ENCODE assay signal across 22 mouse cellular contexts in the genomic region with DNA sequence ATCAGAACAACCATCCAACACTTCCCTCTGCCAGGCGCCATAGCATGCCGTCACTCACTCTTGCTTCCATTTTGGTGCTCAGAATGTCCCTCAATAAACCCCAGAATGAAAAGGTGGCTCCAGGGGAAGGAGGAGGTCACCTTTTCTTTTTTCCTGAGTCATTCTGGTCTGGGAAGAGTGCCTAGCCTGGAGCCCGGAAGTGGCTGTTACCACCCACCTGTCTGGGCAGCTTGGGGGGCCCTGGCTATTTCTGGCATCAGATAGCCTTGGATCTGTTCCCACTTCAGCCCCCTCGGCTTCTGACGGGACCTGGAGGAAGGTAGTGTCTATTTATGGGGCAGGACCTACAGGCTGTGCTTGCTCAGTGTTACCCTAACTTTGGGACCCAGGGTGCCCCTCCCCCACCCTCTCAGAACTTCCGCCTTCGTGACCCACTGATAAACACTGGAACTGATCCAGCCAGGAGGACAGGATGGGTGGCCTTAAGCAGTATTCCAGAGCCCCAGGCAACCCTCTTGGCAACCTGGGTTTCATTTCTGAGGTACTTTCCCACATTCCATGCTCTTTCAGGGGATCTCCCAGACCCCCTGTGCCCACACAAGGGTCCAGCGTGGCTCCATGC. TPM values are rescaled to one million over a fixed set of nuclear protein-coding genes. Genes with fewer than 3 reads are reported as not detected.
DNase-seq lines count a peak whose midpoint lies in the region; ATAC-seq and TF ChIP-seq lines count a peak whose summit lies in the region.
"Had no signal": no experiment of that assay in that cellular context is flagged by ENCODE, and none has a peak within 500 bp of the region (broad histone marks: within the 10 kb centered on the region; RNA-seq: fewer than 3 reads in every experiment).

No protein-coding gene starts in this region.

- H3K4me3 ChIP-seq in intestine, embryonic 15.5 days (replicated peaks) = no peak overlapping the region
- H3K4me3 ChIP-seq in intestine, postnatal 0 days (ENCODE audit: low read depth, low read length) = no peak overlapping the region
- peak overlapping the region; percentile 24 to 28; a peak in 2 of 4 replicates for H3K4me3 ChIP-seq in MEL (ENCODE audit: control insufficient read depth in 1 of 2, insufficient read depth in 1 of 2, low read depth in 2 of 2, low read length in 2 of 2)
- H3K4me3 ChIP-seq in kidney, postnatal 0 days (replicated peaks; ENCODE audit: low read depth, low read length) = no peak overlapping the region
- H3K4me3 ChIP-seq: embryonic facial prominence, embryonic 12.5 days; hindbrain, embryonic 15.5 days; megakaryocyte, embryonic 14.5 days; neural tube, embryonic 12.5 days had no signal

- DNase-seq in adrenal gland, adult 2 months = peak; percentile 22
- no peak for DNase-seq in adrenal gland, postnatal 25 days
- peak; percentile 63 for DNase-seq in MEL (ENCODE audit: low read depth, low spot score)
- no peak for DNase-seq in kidney, postnatal 0 days (ENCODE audit: low spot score)
- DNase-seq in ovary, postnatal 14 days (ENCODE audit: low spot score) = no peak
- DNase-seq in embryo, embryonic 10.5 days (ENCODE audit: low spot score) = no peak
- DNase-seq: cerebellum, adult 11 months; cerebellum, postnatal 25 days; gastrocnemius, postnatal 36 days; layer of hippocampus, postnatal 36 days; left cerebral cortex, postnatal 4 days; right cerebral cortex, postnatal 25 days; thymus, postnatal 36 days had no signal

- no peak overlapping the region for H3K4me2 ChIP-seq in intestine, embryonic 15.5 days (replicated peaks)
- H3K4me2 ChIP-seq in intestine, postnatal 0 days (replicated peaks; ENCODE audit: low read depth) = no peak overlapping the region
- no peak overlapping the region for H3K4me2 ChIP-seq in kidney, postnatal 0 days (ENCODE audit: low read length)
- H3K4me2 ChIP-seq: embryonic facial prominence, embryonic 12.5 days; hindbrain, embryonic 15.5 days; liver, embryonic 11.5 days; neural tube, embryonic 12.5 days had no signal

- TF ChIP-seq POLR2A in MEL (IDR thresholded peaks at IDR 0.05; ENCODE audit: control insufficient read depth in 1 of 2, insufficient read depth in 1 of 2, low read depth in 1 of 2, low read length in 2 of 2, poor library complexity in 1 of 2) = no peak

- H3K36me3 ChIP-seq in intestine, embryonic 15.5 days = no peaks in the 10 kb centered on the region
- H3K36me3 ChIP-seq in intestine, postnatal 0 days (ENCODE audit: control insufficient read depth, insufficient read depth) = no peaks in the 10 kb centered on the region
- H3K36me3 ChIP-seq in MEL (ENCODE audit: control insufficient read depth in 1 of 2, insufficient read depth in 2 of 2, low read length in 2 of 2) = peaks cover 0 to 5% of the 10 kb centered on the region in 2 experiments; a peak in 2 of 4 replicates
- no peaks in the 10 kb centered on the region for H3K36me3 ChIP-seq in kidney, postnatal 0 days (ENCODE audit: insufficient read depth, low read length)
- H3K36me3 ChIP-seq: embryonic facial prominence, embryonic 12.5 days; hindbrain, embryonic 15.5 days; neural tube, embryonic 12.5 days had no signal

- 66% methylated on average over 8 of the region's 8 CpGs for WGBS in intestine, embryonic 15.5 days
- WGBS in intestine, postnatal 0 days = 57% methylated on average over 8 of the region's 8 CpGs
- 58% methylated on average over 8 of the region's 8 CpGs for WGBS in kidney, postnatal 0 days

- TF ChIP-seq EP300 in MEL (IDR thresholded peaks at IDR 0.05; ENCODE audit: low read depth in 1 of 2, low read length in 2 of 2) = no peak

- H3K9ac ChIP-seq in intestine, embryonic 15.5 days = no peak overlapping the region
- no peak overlapping the region for H3K9ac ChIP-seq in intestine, postnatal 0 days (ENCODE audit: low read depth, low read length)
- H3K9ac ChIP-seq in MEL (ENCODE audit: control insufficient read depth, low read depth, low read length, poor library complexity, severe bottlenecking) = peak overlapping the region; percentile 44
- H3K9ac ChIP-seq in kidney, postnatal 0 days (ENCODE audit: low read depth, low read length) = no peak overlapping the region
- H3K9ac ChIP-seq: embryonic facial prominence, embryonic 12.5 days; hindbrain, embryonic 15.5 days; neural tube, embryonic 12.5 days had no signal

- no peak for TF ChIP-seq RAD21 in MEL (IDR thresholded peaks at IDR 0.05; ENCODE audit: low read depth, low read length)

- no peaks in the 10 kb centered on the region for H3K27me3 ChIP-seq in intestine, embryonic 15.5 days (replicated peaks)
- no peaks in the 10 kb centered on the region for H3K27me3 ChIP-seq in intestine, postnatal 0 days (replicated peaks; ENCODE audit: control insufficient read depth, insufficient read depth, low read length)
- H3K27me3 ChIP-seq in MEL (ENCODE audit: control insufficient read depth in 1 of 2, insufficient read depth in 2 of 2, low read length in 2 of 2) = no peaks in the 10 kb centered on the region
- H3K27me3 ChIP-seq in kidney, postnatal 0 days (ENCODE audit: insufficient read depth, low read length) = no peaks in the 10 kb centered on the region
- H3K27me3 ChIP-seq: embryonic facial prominence, embryonic 12.5 days; hindbrain, embryonic 15.5 days; Patski had no signal

- no peaks in the 10 kb centered on the region for H3K9me3 ChIP-seq in intestine, embryonic 15.5 days
- H3K9me3 ChIP-seq in intestine, postnatal 0 days (ENCODE audit: control insufficient read depth) = no peaks in the 10 kb centered on the region
- no peaks in the 10 kb centered on the region for H3K9me3 ChIP-seq in MEL (replicated peaks; ENCODE audit: insufficient read depth, low read length)
- H3K9me3 ChIP-seq in kidney, postnatal 0 days (replicated peaks; ENCODE audit: low read length) = no peaks in the 10 kb centered on the region
- H3K9me3 ChIP-seq: hindbrain, embryonic 15.5 days; neural tube, embryonic 12.5 days had no signal

- no peaks in the 10 kb centered on the region for H3K79me2 ChIP-seq in MEL (ENCODE audit: control insufficient read depth, insufficient read depth, low read length, poor library complexity)

- 0 out of 2 replicates have a peak, but pooled peaks have one; percentile 16 for ATAC-seq in intestine, embryonic 15.5 days
- no peak for ATAC-seq in intestine, postnatal 0 days
- no peak for ATAC-seq in kidney, postnatal 0 days (replicated peaks; ENCODE audit: low FRiP score, low read depth)
- ATAC-seq: Patski had no signal

- H3K27ac ChIP-seq in intestine, embryonic 15.5 days = no peak overlapping the region
- H3K27ac ChIP-seq in intestine, postnatal 0 days (ENCODE audit: low read depth, low read length) = no peak overlapping the region
- peak overlapping the region; percentile 27; the same call in 1 of the 2 replicates for H3K27ac ChIP-seq in MEL (ENCODE audit: control insufficient read depth, low read depth, low read length)
- H3K27ac ChIP-seq in kidney, postnatal 0 days = peak overlapping the region; percentile 47
- H3K27ac ChIP-seq: embryonic facial prominence, embryonic 12.5 days; hindbrain, embryonic 15.5 days; neural tube, embryonic 12.5 days had no signal

- peaks cover 19% of the 10 kb centered on the region for H3K4me1 ChIP-seq in intestine, embryonic 15.5 days (replicated peaks)
- no peaks in the 10 kb centered on the region for H3K4me1 ChIP-seq in intestine, postnatal 0 days (replicated peaks; ENCODE audit: control insufficient read depth, insufficient read depth, low read length)
- H3K4me1 ChIP-seq in MEL (ENCODE audit: control insufficient read depth in 1 of 2, insufficient read depth in 2 of 2, low read length in 2 of 2) = peaks cover 0 to 11% of the 10 kb centered on the region in 2 experiments; a peak in 1 of 4 replicates
- H3K4me1 ChIP-seq in kidney, postnatal 0 days (replicated peaks; ENCODE audit: insufficient read depth, low read length) = peaks cover 16% of the 10 kb centered on the region
- H3K4me1 ChIP-seq: megakaryocyte, embryonic 14.5 days; neural tube, embryonic 12.5 days had no signal

- no peak for TF ChIP-seq CTCF in intestine, postnatal 0 days (IDR thresholded peaks at IDR 0.05; ENCODE audit: low read depth)
- no peak for TF ChIP-seq CTCF in MEL (IDR thresholded peaks at IDR 0.05 in 2 of 3, conservative IDR thresholded peaks at IDR 0.05 in 1 of 3; ENCODE audit: control insufficient read depth in 1 of 3, insufficient read depth in 1 of 3, low read depth in 2 of 3, low read length in 3 of 3, poor library complexity in 1 of 3, severe bottlenecking in 1 of 3)
- no peak for TF ChIP-seq CTCF in kidney, postnatal 0 days (IDR thresholded peaks at IDR 0.05; ENCODE audit: low read depth)

TF ChIP-seq in MEL, 35 proteins besides CTCF, POLR2A, EP300 and RAD21 (continues in another document):
- TF ChIP-seq ELF1 (IDR thresholded peaks at IDR 0.05; ENCODE audit: low read depth, low read length) (peak; percentile 74; the same call in 1 of the 2 replicates), MEF2A (IDR thresholded peaks at IDR 0.05; ENCODE audit: extremely low read depth, insufficient replicate concordance, low read depth, low read length, poor library complexity, severe bottlenecking) (no peak), SMC3 (IDR thresholded peaks at IDR 0.05; ENCODE audit: low read depth, low read length) (no peak), GATA1 (IDR thresholded peaks at IDR 0.05; ENCODE audit: low read depth, low read length) (peak; percentile 17; the same call in 1 of the 2 replicates), USF1 (IDR thresholded peaks at IDR 0.05; ENCODE audit: low read depth, low read length) (no peak), MAX (IDR thresholded peaks at IDR 0.05; ENCODE audit: low read length) (no peak)

RNA-seq across cellular contexts. Expression of gene Bdkrb2, which starts 8.8 kb away (rescaled TPM):
- total RNA-seq in adrenal gland, adult 2 months (2021) = 10 to 100 TPM; 12.3 to 12.4 TPM
- polyA plus RNA-seq in adrenal gland, adult 2 months (2012; rRNA removed) = 4.1 and 6.4 TPM in 2 replicates
- total RNA-seq in adrenal gland, postnatal 25 days (2021) = 9.5 and 10.8 TPM in 2 replicates
- polyA plus RNA-seq in intestine, embryonic 15.5 days (2015; fragmentation: Nextera tagmentation; extraction: Ambion mirVana) = 4.5 and 4.6 TPM in 2 replicates
- 3.8 and 4.4 TPM in 2 replicates for polyA plus RNA-seq in intestine, postnatal 0 days (2015; fragmentation: Nextera tagmentation; extraction: Ambion mirVana)
- total RNA-seq in MEL (2012; rRNA removed) = not detected in 2 replicates
- not detected for polyA plus RNA-seq in MEL (2012; ENCODE audit: insufficient read depth in 1 of 2, insufficient read length in 2 of 2, low read depth in 1 of 2, low replicate concordance in 2 of 2, missing spikeins in 1 of 2)
- polyA plus RNA-seq in kidney, postnatal 0 days (2015; fragmentation: Nextera tagmentation; extraction: Ambion mirVana) = 0.98 and 1.1 TPM in 2 replicates
- polyA plus RNA-seq: liver, embryonic 11.5 days had no signal

RNA-seq across cellular contexts. Expression of gene Bdkrb1, which starts 48.6 kb away (rescaled TPM):
- not detected for total RNA-seq in adrenal gland, adult 2 months (2021)
- 0.24 and 0.36 TPM in 2 replicates for polyA plus RNA-seq in adrenal gland, adult 2 months (2012; rRNA removed)
- not detected in 2 replicates for total RNA-seq in adrenal gland, postnatal 25 days (2021)
- polyA plus RNA-seq in intestine, embryonic 15.5 days (2015; fragmentation: Nextera tagmentation; extraction: Ambion mirVana) = 0.31 and 0.37 TPM in 2 replicates
- polyA plus RNA-seq in intestine, postnatal 0 days (2015; fragmentation: Nextera tagmentation; extraction: Ambion mirVana) = 0.40 and 0.58 TPM in 2 replicates
- total RNA-seq in MEL (2012; rRNA removed) = not detected in 2 replicates
- polyA plus RNA-seq in MEL (2012; ENCODE audit: insufficient read depth in 1 of 2, insufficient read length in 2 of 2, low read depth in 1 of 2, low replicate concordance in 2 of 2, missing spikeins in 1 of 2) = under 1 TPM in 1 of 2 experiments, not detected in 1; 0.13 TPM
- polyA plus RNA-seq in kidney, postnatal 0 days (2015; fragmentation: Nextera tagmentation; extraction: Ambion mirVana) = 0.11 TPM in 1 of 2 replicates, not detected in the other
- total RNA-seq: layer of hippocampus, postnatal 36 days; left cerebral cortex, postnatal 4 days had no signal
- polyA plus RNA-seq: embryonic facial prominence, embryonic 12.5 days; frontal cortex, adult 2 months; neural tube, embryonic 12.5 days had no signal

Comparison
In these comparisons a context has a peak if more than half of its experiments do, and no peak if none do; other contexts are left out.
1. DNase-seq: peak in adrenal gland, adult 2 months (single experiment) and MEL (single experiment); none in adrenal gland, postnatal 25 days (single experiment), kidney, postnatal 0 days (single experiment), ovary, postnatal 14 days (single experiment) and embryo, embryonic 10.5 days (single experiment).
2. H3K27ac ChIP-seq: peak in MEL (single experiment) and kidney, postnatal 0 days (single experiment); none in intestine, embryonic 15.5 days (single experiment) and intestine, postnatal 0 days (single experiment).
3. H3K4me3 ChIP-seq: peak in MEL (2 of 2); none in intestine, embryonic 15.5 days (single experiment), intestine, postnatal 0 days (single experiment) and kidney, postnatal 0 days (single experiment).